Mouse (Mus musculus) MEL (cell line): ENCODE data around the gene E130218I03Rik. TPM values are rescaled to one million over a fixed set of nuclear protein-coding genes. Genes with fewer than 3 reads are reported as not detected.

ENCODE experiments used
- DNase-seq: peaks from one replicate; pipeline ENCODE4 v3.0.0; 2011; ENCODE audit warnings: low read depth, low spot score
- H3K27ac ChIP-seq: 2 replicates; pipeline ENCODE4 v1.5.1; 2012; ENCODE audit warnings: low read depth, mild to moderate bottlenecking, control low read depth, low read length, moderate library complexity; ENCODE audit not compliant: control insufficient read depth
- H3K27me3 ChIP-seq, 2 experiments: fragments of 150-350 bp in 1 of 2; sonication (generic) in 1 of 2; 2 replicates each; pipeline ENCODE4 v1.6.1; 2012; ENCODE audit warnings: low read length in 2 of 2, mild to moderate bottlenecking in 2 of 2, improper control_type of control experiment in 1 of 2, moderate library complexity in 1 of 2; ENCODE audit not compliant: insufficient read depth in 2 of 2, control insufficient read depth in 1 of 2
- H3K36me3 ChIP-seq, 2 experiments: 2 replicates each; pipeline ENCODE4 v1.6.1; 2012 to 2014; ENCODE audit warnings: low read length in 2 of 2, improper control_type of control experiment in 1 of 2, inconsistent platforms in 1 of 2, mild to moderate bottlenecking in 1 of 2; ENCODE audit not compliant: insufficient read depth in 2 of 2, control insufficient read depth in 1 of 2
- H3K4me1 ChIP-seq, 2 experiments: fragments of 150-350 bp in 1 of 2; sonication (generic) in 1 of 2; 2 replicates each; pipeline ENCODE4 v1.6.1; 2012; ENCODE audit warnings: low read length in 2 of 2, improper control_type of control experiment in 1 of 2, mild to moderate bottlenecking in 1 of 2; ENCODE audit not compliant: insufficient read depth in 2 of 2, control insufficient read depth in 1 of 2
- H3K4me3 ChIP-seq, 2 experiments: fragments of 150-350 bp in 1 of 2; sonication (generic) in 1 of 2; 2 replicates each; pipeline ENCODE4 v1.5.1; 2012; ENCODE audit warnings: low read depth in 2 of 2, low read length in 2 of 2, mild to moderate bottlenecking in 2 of 2, moderate library complexity in 2 of 2, control low read depth in 1 of 2, improper control_type of control experiment in 1 of 2; ENCODE audit not compliant: control insufficient read depth in 1 of 2, insufficient read depth in 1 of 2
- H3K79me2 ChIP-seq: 2 replicates; pipeline ENCODE4 v1.6.1; 2012; ENCODE audit warnings: mild to moderate bottlenecking, low read length, moderate library complexity; ENCODE audit not compliant: control insufficient read depth, poor library complexity, insufficient read depth
- H3K9ac ChIP-seq: 2 replicates; pipeline ENCODE4 v1.6.1; 2012; ENCODE audit warnings: low read depth, mild to moderate bottlenecking, control low read depth, low read length, moderate library complexity; ENCODE audit not compliant: control insufficient read depth, poor library complexity, severe bottlenecking
- H3K9me3 ChIP-seq: fragments of 150-350 bp; sonication (generic); replicated peaks from 2 replicates; pipeline ENCODE4 v1.6.1; 2012; ENCODE audit warnings: mild to moderate bottlenecking, low read length, improper control_type of control experiment, moderate library complexity; ENCODE audit not compliant: insufficient read depth
- BHLHE40 ChIP-seq: IDR thresholded peaks from 2 replicates; pipeline ENCODE4 v1.6.1; 2012; ENCODE audit warnings: low read depth, mild to moderate bottlenecking, inconsistent platforms, low read length, improper control_type of control experiment, borderline replicate concordance
- CHD1 ChIP-seq: IDR thresholded peaks from 2 replicates; pipeline ENCODE4 v1.6.1; 2012; ENCODE audit warnings: low read depth, mild to moderate bottlenecking, inconsistent platforms, low read length, improper control_type of control experiment
- CTCF ChIP-seq, 3 experiments: IDR thresholded peaks in 2 of 3; conservative IDR thresholded peaks in 1 of 3; 2 replicates each; pipeline ENCODE4 v1.5.1; 2011 to 2012; ENCODE audit warnings: low read length in 3 of 3, low read depth in 2 of 3, mild to moderate bottlenecking in 2 of 3, improper control_type of control experiment in 1 of 3, inconsistent platforms in 1 of 3, mixed read lengths in 1 of 3, moderate library complexity in 1 of 3; ENCODE audit not compliant: control insufficient read depth in 1 of 3, insufficient read depth in 1 of 3, poor library complexity in 1 of 3, severe bottlenecking in 1 of 3
- ELF1 ChIP-seq: IDR thresholded peaks from 2 replicates; pipeline ENCODE4 v1.6.1; 2014; ENCODE audit warnings: low read depth, mild to moderate bottlenecking, inconsistent platforms, low read length, improper control_type of control experiment, moderate library complexity
- HCFC1 ChIP-seq: IDR thresholded peaks from 2 replicates; pipeline ENCODE4 v1.6.1; 2012; ENCODE audit warnings: low read depth, mild to moderate bottlenecking, inconsistent platforms, low read length, improper control_type of control experiment, moderate library complexity
- JUND ChIP-seq: IDR thresholded peaks from 2 replicates; pipeline ENCODE4 v1.6.1; 2011; ENCODE audit warnings: low read depth, mild to moderate bottlenecking, improper control_type of control experiment, low read length
- MAX ChIP-seq: IDR thresholded peaks from 2 replicates; pipeline ENCODE4 v1.6.1; 2011; ENCODE audit warnings: low read length, improper control_type of control experiment
- MXI1 ChIP-seq: IDR thresholded peaks from 2 replicates; pipeline ENCODE4 v1.6.1; 2011; ENCODE audit warnings: mild to moderate bottlenecking, low read depth, low read length, improper control_type of control experiment
- POLR2AphosphoS2 ChIP-seq: IDR thresholded peaks from 2 replicates; pipeline ENCODE4 v1.6.1; 2011; ENCODE audit warnings: low read length, improper control_type of control experiment
- POLR2AphosphoS5 ChIP-seq: IDR thresholded peaks from 2 replicates; pipeline ENCODE4 v1.6.1; 2012; ENCODE audit warnings: low read depth, borderline replicate concordance, mild to moderate bottlenecking, inconsistent platforms, low read length, moderate library complexity, mixed read lengths
- RAD21 ChIP-seq: IDR thresholded peaks from 2 replicates; pipeline ENCODE4 v1.6.1; 2011; ENCODE audit warnings: mild to moderate bottlenecking, low read depth, low read length, improper control_type of control experiment
- RCOR1 ChIP-seq: IDR thresholded peaks from 2 replicates; pipeline ENCODE4 v1.6.1; 2012; ENCODE audit warnings: low read depth, mild to moderate bottlenecking, inconsistent platforms, low read length, improper control_type of control experiment
- TAL1 ChIP-seq: IDR thresholded peaks from 2 replicates; pipeline ENCODE4 v1.6.1; 2012; ENCODE audit warnings: mild to moderate bottlenecking, inconsistent platforms, low read length, moderate library complexity, mixed read lengths
- TBP ChIP-seq: IDR thresholded peaks from 2 replicates; pipeline ENCODE4 v1.8.0; 2011; ENCODE audit warnings: low read depth, low read length, improper control_type of control experiment
- USF1 ChIP-seq: IDR thresholded peaks from 2 replicates; pipeline ENCODE4 v1.6.1; 2014; ENCODE audit warnings: low read depth, mild to moderate bottlenecking, inconsistent platforms, low read length, improper control_type of control experiment, moderate library complexity
- polyA plus RNA-seq, 2 experiments: library from polyadenylated mRNA; stranded (reverse) in 1 of 2; unstranded in 1 of 2; fragments of >175 nt in 1 of 2; fragments of >200 nt in 1 of 2; gene quantifications; 2 replicates each; pipeline versions ENCODE4 v1.2.1 to v1.2.4; 2012; ENCODE audit warnings: low replicate concordance in 2 of 2, low read depth in 1 of 2; ENCODE audit not compliant: insufficient read length in 2 of 2, insufficient read depth in 1 of 2, missing spikeins in 1 of 2
- total RNA-seq: library from RNA; depleted of rRNA; stranded (reverse); fragments of 300-350 nt; gene quantifications from 2 replicates; pipeline ENCODE4 v1.2.3, GENCODE M21; 2012

E130218I03Rik gene
- total and polyA plus RNA-seq, 3 experiments = 1.6 to 2.8 TPM; not detected in 1

DNA sequence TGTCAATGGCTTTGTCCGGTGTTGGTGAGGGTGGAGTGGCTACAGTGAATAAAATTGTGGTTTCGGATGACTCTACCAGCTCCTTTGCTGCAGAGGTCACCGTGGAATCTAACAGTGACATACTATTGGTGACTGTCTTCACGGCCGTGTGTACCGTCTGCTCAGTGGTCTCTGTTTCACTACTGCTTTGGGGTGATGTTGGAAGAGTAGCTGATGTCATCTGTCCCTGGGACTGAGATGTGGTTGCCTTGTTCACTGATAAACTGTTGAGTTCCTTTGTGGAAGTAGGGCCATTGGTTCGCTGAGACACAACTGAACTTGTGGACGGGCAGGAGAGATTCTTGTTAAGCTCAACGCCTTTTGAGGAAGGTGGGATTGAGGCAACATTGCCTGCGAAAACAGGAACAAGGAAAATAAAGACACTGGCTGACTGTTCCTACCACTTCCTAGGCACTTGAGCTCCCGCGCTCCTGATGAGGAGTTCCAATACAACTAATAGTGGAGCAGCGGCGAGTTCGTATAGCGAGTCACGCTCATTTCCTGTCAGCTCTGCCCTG, 40.0 kb upstream of the E130218I03Rik start:
- Histone ChIP-seq H3K4me1 (no peaks in the 10 kb centered on the region), H3K27me3 (peaks cover 0 to 2% of the 10 kb centered on the region in 2 experiments; a peak in 2 of 4 replicates), H3K36me3 (no peaks in the 10 kb centered on the region), H3K9ac (no peak overlapping the region), H3K4me3 (no peak overlapping the region), H3K27ac (no peak overlapping the region), H3K79me2 (no peaks in the 10 kb centered on the region), H3K9me3 (no peaks in the 10 kb centered on the region)
- no peak for TF ChIP-seq CHD1
- no peak for DNase-seq

DNA sequence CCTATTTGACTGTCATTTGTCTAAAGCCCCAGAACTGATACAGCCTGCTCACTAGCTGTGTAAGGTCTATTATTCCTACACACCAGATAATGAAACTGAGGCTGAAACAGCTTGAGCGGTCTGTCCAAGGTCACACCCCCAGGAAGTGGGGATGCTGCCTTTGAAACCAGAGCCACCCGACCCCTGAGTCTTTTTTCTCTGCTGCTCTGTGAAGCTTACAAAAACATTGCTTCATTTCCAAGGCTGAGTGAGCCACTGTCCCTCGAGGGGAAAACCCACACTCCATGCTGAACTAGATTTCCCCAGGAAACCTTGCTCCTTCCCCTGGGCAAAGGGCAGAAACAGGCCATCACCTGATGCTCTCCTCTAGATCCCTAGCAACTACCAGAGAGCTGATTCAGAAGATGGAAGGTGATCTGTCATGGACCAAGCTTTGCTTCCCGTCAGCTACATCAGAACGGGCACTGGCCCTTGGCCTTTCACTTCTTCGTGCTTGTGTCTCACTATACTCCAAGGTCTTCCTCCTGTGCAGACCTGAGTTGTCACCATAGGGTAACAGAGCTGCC, 36.9 kb upstream of the E130218I03Rik start:
- Histone ChIP-seq H3K9me3 (no peaks in the 10 kb centered on the region), H3K4me1 (no peaks in the 10 kb centered on the region)

DNA sequence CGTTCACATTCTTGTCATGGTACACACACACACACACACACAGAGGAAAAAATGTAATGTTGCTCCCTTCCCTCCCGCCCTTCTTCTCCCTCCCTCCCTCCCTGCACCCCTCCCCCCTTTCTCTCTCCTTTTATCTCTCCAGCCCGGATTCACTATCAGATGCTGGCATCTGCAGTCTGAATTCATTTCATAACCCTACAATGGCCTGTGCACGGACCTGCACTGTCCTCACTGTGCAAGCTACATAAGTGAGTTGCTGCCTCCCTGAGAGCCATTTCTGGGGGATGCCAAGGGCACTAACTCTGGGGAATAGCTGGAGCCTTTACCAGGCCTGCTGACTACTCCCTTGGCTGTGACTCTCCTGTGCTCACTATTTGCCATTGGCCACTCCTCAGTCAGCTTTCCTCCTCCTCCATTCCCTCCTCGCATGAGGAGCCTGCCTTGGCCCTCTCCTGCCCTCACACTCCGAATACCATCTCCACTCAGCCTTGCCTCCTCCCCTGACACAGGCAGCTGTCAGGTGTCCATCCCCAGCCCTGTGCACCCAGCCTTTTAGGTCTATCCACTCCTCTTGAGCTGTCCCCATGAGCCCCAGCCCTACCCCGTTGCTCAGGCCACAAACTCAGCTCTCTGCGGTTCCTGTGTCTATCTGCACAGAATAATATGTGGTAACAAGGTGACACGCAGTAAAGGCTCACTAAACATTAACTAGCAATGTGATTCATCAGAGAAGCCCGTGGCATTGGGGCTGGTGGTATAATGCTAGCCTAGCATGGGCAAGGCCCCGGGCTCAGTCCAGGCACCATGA, 20.5 kb upstream of the E130218I03Rik start:
- no peaks in the 10 kb centered on the region for H3K4me1 ChIP-seq
- H3K27me3 ChIP-seq = peaks cover 0 to 7% of the 10 kb centered on the region in 2 experiments; a peak in 2 of 4 replicates
- TF ChIP-seq RCOR1 (no peak), CHD1 (no peak), HCFC1 (no peak), POLR2AphosphoS2 (no peak), TAL1 (no peak), RAD21 (no peak), CTCF (IDR thresholded peaks at IDR 0.05 in 2 of 3, conservative IDR thresholded peaks at IDR 0.05 in 1 of 3; ENCODE audit: control insufficient read depth in 1 of 3, insufficient read depth in 1 of 3, low read depth in 2 of 3, low read length in 3 of 3, poor library complexity in 1 of 3, severe bottlenecking in 1 of 3) (no peak), MXI1 (no peak), TBP (no peak), BHLHE40 (no peak), MAX (no peak)
- TF ChIP-seq, all 39 proteins: peak for 0
- H3K36me3 ChIP-seq = no peaks in the 10 kb centered on the region
- DNase-seq = no peak
- no peak overlapping the region for H3K4me3 ChIP-seq
- H3K27ac ChIP-seq = no peak overlapping the region
- no peak overlapping the region for H3K9ac ChIP-seq
- no peaks in the 10 kb centered on the region for H3K9me3 ChIP-seq
- H3K79me2 ChIP-seq = no peaks in the 10 kb centered on the region

More for the DNA sequence above, 36.9 kb upstream of the E130218I03Rik start:
- H3K4me3 ChIP-seq = no peak overlapping the region
- peaks cover 0 to 2% of the 10 kb centered on the region in 2 experiments; a peak in 2 of 4 replicates for H3K27me3 ChIP-seq
- DNase-seq = no peak
- H3K79me2 ChIP-seq = no peaks in the 10 kb centered on the region
- no peak overlapping the region for H3K27ac ChIP-seq
- no peak overlapping the region for H3K9ac ChIP-seq
- no peaks in the 10 kb centered on the region for H3K36me3 ChIP-seq
- no peak for TF ChIP-seq RAD21
- no peak for TF ChIP-seq ELF1
- no peak for TF ChIP-seq USF1
- no peak for TF ChIP-seq POLR2AphosphoS2
- TF ChIP-seq POLR2AphosphoS5 = no peak
- TF ChIP-seq JUND = no peak
